Mouse (Mus musculus) testis, adult 2 months (tissue): ENCODE data around the gene Nme7.

Experiments
- CTCF ChIP-seq: fragments of 200-500 bp; IDR thresholded peaks from 2 replicates; pipeline ENCODE4 v1.5.1; 2012; ENCODE audit warnings: low read depth, mild to moderate bottlenecking, inconsistent platforms, low read length, moderate library complexity; ENCODE audit not compliant: control insufficient read depth, insufficient read depth, insufficient replicate concordance
- POLR2A ChIP-seq: fragments of 200-500 bp; IDR thresholded peaks from 2 replicates; pipeline ENCODE4 v1.6.1; 2012; ENCODE audit warnings: low read depth, mild to moderate bottlenecking, inconsistent platforms, low read length, moderate library complexity; ENCODE audit not compliant: control insufficient read depth

GRCm38 (mm10) chr1:164419401-164419800 is 115.5 kb downstream of the Nme7 start:
- TF ChIP-seq CTCF (no peak), POLR2A (no peak)
